Mouse (Mus musculus) thymus, postnatal 36 days (tissue): ENCODE measurements around the gene Lenep.

Experiments
- DNase-seq, 2 experiments: peaks; one replicate each; pipeline ENCODE4 v3.0.0; 2022; ENCODE audit warnings: mixed read lengths in 2 of 2

The Lenep gene

DNA sequence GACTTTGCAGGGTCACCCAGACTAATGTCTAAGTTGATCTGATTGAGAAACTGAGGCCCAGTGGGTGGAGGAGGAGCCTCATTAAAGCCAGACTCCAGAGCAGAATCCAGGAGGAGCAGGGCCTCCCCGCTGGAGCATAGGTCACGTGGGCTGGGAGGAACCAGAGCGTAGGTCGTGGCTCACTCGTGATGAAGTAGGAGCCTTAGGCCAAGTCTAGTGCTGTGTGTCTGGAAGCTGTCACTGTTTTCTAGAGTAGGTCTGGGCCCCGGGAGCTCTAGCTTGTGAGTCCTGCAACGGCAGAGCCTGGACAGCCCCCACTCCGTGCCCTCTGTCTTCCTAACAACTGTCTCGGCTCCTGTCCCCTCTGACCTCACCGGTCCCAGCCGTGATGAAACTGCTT, 35.3 kb downstream of the Lenep start:
- DNase-seq: no peak

DNA sequence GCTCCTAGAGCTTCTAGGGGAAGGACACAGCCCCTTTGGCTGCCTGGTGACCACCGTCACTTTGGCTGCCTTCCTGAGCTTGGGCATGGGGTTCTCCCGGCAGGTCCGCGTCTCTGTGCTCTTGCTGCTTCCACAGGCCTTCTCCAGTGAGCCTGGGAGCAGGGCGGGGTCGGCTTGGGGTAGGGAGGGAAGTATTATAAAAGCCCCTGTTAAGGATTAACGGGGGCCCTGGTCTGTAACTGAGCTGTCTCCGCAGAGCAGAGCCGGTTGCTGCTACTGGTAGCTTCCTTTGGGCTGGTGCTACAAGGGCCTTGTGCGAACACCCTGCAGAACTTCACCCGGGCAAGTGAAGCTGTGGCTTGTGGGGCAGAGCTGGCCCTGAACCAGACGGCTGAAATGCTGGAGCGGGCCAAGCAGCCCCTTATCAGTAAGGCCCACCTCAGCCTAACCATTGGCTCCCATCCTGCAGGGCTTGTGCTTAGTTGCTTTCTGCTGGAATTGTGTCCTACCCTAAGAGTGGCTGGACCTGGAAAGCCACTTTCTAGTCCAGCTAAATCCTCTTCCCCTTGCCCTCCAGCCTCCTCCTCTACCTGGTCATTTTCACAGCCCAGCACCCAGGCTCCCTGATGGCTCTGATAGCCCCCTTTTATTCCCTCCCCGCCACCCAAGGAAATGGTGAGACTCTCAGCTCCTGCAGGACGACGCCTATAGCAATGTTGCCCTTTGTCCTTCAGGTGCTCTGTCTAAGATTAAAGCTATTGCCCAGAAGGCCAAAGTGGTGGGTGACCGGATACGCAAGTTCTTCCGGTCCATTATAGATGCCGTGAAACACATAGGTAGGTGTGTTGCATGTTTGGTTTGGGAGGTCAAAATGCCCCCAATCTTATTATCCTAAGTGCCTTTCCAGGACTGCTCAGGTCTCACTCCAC, 36.8 kb downstream of the Lenep start:
- DNase-seq: no peak

DNA sequence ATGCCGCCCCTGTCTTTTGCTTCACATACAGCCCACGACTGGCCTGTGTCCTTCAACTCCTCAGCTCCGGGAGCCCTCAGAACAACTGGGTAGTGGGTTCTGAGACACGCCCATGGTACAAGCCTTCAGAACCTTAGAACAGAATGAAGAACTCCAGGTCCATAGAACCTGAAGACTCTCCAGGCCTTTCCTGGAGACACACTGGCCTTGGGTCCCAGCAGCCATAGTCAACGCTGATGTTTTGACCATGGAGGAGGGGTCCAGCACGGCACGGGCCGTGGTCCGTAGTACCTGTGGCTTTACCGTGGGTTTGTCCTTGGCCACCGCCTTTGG, 37.5 kb downstream of the Lenep start, which contains the start of gene Dcst1:
Gene Dcst1, minus strand, starts transcription at position 101 of the 333 bp plus-strand sequence.
- no peak for DNase-seq

DNA sequence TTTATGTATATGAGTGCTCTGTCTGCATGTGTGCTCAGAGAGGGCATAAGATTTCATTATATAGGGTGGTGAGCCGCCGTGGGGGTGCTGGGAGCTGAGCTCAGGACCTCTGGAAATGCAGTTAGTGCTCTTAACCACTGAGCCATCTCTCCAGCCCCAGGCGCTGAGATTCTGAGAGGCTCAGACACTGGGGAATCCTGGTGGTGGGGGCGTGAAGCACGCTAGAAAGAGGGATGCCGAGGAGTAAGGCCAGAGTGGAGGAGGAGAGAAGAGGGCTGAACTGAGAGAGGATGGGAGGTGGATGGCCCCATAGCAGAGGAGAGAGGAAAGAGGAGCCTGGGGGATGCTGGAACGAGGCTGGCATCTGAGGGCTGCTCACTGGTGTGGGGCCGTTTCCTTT, 38.0 kb downstream of the Lenep start:
- DNase-seq: no peak

DNA sequence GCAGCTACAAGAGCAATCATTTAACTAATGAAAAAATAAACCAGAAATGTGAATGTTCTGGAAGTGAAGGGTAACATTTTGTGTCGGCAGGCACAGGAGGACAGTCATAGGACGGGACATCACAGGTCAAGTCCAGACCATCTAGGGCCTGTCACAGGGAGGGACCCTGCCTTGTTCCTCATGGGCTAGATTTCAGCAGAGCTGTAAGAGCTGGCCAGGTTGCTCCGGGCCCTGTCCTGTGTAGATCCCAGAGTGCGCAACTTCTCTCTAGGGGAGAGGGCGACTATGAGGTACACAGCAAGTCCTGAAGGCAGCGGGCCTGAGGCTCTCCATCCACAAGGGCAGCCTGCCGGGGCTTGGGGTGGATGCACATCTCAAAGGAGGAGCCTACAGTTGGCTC, 40.9 kb downstream of the Lenep start, which contains the start of gene Dcst2:
Gene Dcst2, plus strand, starts transcription at position 301 of the 400 bp plus-strand sequence.
- DNase-seq: no peak

DNA sequence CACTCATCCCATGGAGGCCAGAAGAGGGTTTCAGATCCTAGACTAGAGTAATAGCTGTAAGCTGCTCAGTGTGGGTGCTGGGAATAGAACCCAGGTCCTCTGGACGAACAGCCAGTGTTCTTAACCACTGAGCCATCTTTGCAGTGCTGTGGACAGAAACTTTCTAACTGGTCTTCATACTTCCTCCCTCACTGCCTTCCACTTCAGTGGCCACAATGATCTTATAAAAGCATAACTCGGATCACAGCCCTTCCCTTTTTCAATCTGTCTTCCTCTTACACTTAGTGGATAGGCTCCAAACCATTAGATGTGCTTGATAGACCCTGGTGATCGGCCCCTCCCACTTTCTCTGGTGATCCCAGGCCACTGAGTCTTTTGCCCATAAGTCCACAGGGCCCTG, 42.4 kb downstream of the Lenep start:
- no peak for DNase-seq

DNA sequence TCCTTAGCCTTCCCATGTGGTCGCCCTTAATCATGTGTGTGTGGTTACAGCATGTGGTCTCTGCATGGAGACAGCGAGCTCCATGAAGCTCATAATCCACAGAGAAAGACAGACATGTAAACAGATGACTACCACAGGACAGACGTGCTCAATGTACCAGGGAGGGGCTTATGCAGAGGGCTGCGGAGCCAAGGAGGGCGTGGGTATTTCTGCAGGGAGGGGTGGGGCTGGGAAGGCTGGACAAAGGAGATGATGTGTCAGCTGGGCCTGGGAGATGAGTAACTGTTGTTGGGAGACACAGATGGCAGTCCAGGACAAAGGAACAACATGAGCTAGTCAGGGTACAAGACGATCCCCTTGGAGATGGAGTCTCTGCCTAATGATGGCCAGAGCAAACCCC, 43.0 kb downstream of the Lenep start:
- no peak for DNase-seq

DNA sequence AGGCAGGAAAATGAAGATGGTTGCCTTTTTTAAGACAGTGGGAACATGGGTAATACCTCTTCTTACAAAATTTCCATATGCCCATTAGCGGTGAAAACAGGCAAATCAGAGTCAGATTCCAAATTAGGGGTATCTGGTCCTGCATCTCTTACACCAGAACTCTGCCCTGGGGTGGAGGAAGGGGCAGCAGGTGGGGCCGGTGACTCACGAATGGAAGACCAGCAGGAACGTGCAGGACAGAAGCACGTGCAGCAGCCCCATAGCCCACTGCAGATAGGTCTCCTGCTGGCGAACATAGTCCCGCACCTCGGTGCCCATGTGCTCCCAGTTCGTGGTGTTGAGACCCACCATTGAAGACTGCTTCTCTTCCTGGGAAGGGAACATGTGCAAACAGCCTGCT, 46.6 kb downstream of the Lenep start:
- DNase-seq: no peak

DNA sequence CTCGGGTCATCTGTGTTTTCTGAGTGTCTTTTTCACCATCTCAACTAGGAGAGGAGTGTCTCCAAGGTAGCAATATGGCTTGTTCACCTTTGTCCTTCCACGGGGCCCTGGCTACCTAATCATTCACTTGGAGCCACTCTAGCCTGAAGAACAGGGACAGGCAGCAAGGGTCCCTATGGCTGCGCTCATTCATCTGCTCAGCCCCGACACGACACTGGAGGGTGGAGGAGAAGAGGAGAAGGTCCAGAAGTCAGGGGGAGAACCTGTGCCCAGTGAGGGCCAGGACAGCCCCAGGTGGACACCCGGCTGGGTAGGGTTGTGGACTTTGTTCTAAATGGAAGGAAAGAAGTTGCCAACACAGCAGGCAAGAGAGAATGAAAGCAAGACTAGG, 47.1 kb downstream of the Lenep start:
- DNase-seq: no peak

DNA sequence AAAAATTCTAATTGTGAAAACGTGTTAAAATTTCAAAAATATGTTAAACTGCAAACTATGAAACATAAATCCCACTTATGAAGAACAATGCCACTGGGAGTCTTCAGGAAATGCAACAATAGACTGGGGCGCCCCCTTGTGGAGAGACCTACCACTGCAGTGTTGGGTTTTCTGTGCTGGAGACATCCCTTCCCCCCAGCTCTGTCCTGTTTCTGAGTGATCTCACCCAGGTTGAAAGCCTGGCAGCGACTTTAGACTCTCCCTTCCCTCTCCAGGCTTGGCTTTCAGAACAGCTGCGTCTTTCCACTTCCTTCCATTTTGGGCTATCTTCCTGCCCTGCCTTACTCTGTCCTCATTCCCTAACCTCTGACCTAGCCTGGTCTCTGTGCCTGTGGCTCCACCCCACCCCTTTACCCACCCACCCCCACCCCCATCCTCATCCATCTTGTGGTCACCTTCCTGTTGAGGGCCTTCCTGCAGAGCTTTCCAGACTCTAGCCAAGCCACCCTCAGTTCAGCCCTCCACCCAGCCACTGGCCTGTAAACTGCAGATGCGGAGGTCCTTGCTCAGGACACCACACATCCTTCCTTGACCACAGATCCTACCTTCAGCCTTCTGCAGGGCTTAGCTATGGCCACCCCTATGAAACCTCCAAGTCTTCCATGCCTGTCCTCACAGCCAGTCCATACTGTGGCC, 47.6 kb downstream of the Lenep start:
- peak; percentile 76 to 81 for DNase-seq

DNA sequence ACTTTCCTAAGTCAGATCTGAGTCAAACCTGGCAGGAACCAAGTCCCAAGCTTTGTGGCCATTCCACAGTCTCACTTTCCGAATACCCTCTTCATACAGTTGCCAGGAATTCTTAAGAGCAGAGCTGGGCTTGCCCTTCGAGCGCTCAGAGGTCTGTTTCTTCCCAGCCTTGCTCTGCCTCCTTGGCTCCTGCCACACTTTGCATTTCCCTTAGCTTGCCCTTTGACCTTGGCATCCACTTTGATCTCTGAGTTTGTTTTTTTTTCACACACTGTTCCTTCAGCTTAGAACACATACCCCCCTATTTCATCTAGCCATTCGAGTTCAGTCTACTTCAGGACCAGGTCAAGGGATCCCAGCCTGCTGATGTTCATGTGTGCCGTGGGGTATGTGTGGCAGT, 51.3 kb downstream of the Lenep start:
- DNase-seq: no peak
